Mouse (Mus musculus): Measurements from ENCODE around the gene Hoxb9. TPM values are rescaled to one million over a fixed set of nuclear protein-coding genes. Genes with fewer than 3 reads are reported as not detected.

Hoxb9 gene
- polyA plus RNA-seq, 1 experiment from 2014 or later, result 0.75 TPM

DNA sequence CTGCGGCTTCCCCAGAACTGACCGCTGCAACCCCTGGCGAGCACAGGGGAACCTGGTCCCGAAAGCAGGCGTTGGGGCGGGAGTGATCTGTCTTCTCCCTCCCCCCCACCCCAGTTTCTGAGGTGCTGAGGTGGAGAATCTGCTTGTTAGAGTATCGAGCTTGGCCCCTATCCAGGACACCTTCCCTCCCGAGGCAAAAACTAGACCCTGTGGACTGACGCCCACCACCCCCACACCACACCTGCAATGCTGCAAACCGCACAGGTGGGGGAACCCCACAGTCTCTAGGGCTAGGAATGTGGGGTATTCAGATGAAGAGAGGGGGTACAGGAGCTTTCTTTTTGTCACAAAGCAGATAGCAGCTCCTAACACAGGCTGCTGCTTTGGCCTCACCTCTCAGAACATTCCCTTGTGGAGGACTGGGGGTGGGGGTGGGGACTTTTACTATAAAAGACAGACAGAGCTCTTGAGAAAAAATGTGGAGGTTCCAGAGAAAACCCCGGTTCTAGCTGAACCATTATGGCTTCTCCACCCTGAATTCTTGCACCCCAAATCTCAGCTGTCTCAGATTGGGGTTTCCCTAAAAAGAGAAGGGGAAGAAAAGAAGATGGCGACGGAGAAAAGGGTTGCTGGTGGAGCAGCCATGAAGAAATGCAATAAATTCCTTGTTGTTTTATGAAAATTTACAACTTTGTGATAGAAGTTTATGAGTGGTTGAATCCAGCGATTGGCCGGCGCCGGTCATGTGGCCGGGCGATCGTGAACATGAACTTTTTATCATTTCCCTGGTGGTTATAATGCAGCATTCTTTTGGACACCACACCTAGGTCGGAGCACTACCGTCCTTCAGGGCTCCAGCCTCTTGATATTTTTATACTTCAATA lies 20.7 kb downstream of the Hoxb9 start, which contains the start of gene Hoxb6:
Gene Hoxb6, plus strand, starts transcription at position 796 of the 884 bp plus-strand sequence.
- no peaks in the 10 kb centered on the region for H3K9me3 ChIP-seq
- no peak within 1 kb of the TSS for H3K27ac ChIP-seq
- no peaks in the 10 kb centered on the region for H3K36me3 ChIP-seq
- H3K27me3 ChIP-seq (ENCODE audit: insufficient read depth, poor library complexity, severe bottlenecking), result peaks cover 98% of the 10 kb centered on the region
- H3K4me3 ChIP-seq, result peak within 1 kb of the TSS; percentile 13; the same call in 1 of the 2 replicates
- no peak for DNase-seq (ENCODE audit: low spot score)
- under 1% methylated on average over 22 of the region's 22 CpGs for WGBS
- peaks cover 16% of the 10 kb centered on the region for H3K4me1 ChIP-seq

DNA sequence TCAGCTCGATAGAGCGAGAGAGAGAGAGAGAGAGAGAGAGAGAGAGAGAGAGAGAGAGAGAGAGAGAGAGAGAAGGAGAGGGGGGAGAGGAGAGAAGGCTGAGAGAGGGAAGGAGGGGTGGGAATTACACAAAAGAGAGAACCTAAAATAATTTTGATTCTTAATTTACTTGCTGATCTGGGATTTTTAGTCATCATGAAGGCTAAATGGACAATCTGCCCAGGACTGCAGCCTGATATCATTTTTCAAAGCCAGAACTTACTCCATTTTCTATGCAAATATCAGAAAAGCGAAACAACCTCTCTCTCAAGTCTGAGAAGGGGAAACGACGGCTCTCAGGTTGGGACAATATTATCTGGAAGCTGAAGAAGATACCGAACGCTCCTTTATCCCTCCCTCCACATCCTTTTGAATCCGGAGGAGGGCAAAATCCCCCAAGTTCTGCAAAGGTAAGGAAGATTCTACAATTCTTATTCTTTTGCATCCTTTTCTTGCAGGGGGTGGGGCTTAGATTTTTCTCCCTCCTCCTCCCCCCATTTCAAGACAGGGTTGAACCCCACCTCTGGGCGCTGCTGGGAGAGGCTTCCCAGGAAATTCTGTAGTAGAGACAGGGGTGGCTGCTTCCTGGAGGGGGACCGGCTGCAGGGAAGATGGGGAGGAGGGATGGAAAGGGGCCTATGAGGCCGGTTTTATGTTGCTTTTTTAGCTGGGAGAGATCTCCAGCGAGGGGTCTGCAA lies 21.5 kb downstream of the Hoxb9 start:
- Histone ChIP-seq H3K4me1 (peaks cover 10% of the 10 kb centered on the region), H3K9me3 (no peaks in the 10 kb centered on the region), H3K27ac (no peak overlapping the region), H3K27me3 (ENCODE audit: insufficient read depth, poor library complexity, severe bottlenecking) (peaks cover 98% of the 10 kb centered on the region), H3K36me3 (no peaks in the 10 kb centered on the region), H3K4me3 (no peak overlapping the region)
- no peak for DNase-seq (ENCODE audit: low spot score)
- under 1% methylated on average over 12 of the region's 12 CpGs for WGBS

DNA sequence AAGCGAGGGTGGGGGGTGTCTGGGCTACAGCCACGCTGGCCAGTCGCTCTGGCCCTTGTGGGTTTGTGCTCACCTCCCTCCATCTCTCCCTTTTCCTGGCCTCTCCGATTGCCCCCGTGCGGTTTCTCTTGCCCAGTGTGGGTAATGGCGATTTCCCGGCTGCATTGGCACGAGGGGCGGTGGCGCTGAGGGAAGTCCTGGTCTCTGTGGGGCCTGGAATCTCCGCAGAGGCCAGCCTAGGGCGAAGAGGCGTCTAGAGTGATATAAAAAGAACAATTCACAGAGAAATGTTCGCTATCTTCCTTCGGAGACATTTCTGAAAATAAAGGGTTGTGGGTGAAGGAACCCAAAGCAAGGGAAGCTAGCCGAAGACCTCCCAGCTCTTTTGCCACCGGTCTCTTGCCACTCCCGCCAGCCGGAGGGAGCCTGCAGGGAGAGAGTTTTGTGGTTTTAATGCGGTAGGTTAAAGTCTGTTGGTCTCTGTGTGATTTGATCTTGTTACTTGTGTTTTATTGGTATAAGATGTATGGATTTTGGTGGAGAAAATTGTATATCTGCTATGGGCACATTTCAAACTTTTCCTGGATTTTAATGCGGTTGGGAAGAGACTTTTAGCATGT lies 22.2 kb downstream of the Hoxb9 start:
- 1% methylated on average over 22 of the region's 22 CpGs for WGBS
- H3K9me3 ChIP-seq, result no peaks in the 10 kb centered on the region
- no peak for DNase-seq (ENCODE audit: low spot score)
- no peak overlapping the region for H3K27ac ChIP-seq
- peak overlapping the region; percentile 13; the same call in 1 of the 2 replicates for H3K4me3 ChIP-seq
- no peaks in the 10 kb centered on the region for H3K36me3 ChIP-seq
- peaks cover 98% of the 10 kb centered on the region for H3K27me3 ChIP-seq (ENCODE audit: insufficient read depth, poor library complexity, severe bottlenecking)
- peaks cover 10% of the 10 kb centered on the region for H3K4me1 ChIP-seq

DNA sequence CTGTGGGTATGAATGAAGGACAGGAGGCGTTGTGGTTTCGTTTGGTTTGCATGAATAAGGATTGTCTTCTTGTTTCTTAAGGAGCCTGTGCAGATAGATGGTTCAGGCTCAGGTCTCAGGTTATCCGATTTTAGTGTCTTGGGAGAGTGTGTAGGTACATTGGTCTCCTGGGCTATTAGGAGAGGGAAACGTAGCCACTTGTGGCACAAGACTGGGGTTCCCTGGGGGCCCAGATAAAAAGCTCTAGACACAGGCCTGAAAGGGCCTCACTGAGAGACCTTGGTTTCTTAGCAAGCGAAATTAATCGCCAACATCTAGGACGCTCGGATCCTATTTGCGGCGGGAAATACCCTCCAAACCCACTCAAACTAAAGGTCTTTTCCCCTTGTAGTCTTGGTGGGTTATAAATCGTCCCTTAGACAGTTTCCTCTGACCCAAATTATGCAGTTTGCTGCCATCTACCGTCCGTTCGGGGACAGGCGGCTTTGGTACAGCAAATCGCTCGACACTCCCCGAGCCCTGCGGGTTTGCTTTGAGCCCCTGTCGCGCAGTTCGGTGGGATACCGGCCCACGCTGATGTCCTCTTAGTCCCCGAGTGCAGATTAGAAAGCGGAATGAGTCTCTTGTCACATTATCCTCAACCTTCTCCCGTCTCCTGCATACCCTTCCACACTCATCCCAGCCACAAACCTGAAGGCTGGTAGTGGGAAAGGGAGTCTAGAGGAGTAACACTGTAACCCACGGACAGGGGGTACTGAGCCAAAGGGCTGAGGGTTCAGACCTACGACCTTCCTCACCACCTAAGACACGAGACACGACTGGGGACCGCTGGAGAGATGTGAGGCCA lies 23.2 kb downstream of the Hoxb9 start:
- under 1% methylated on average over 32 of the region's 32 CpGs for WGBS
- H3K9me3 ChIP-seq, result no peaks in the 10 kb centered on the region
- 0 out of 2 replicates have a peak overlapping the region, but pooled peaks have one; percentile 8 for H3K4me3 ChIP-seq
- peak; percentile 85 for DNase-seq (ENCODE audit: low spot score)
- peaks cover 16% of the 10 kb centered on the region for H3K4me1 ChIP-seq
- H3K36me3 ChIP-seq, result no peaks in the 10 kb centered on the region
- H3K27ac ChIP-seq, result no peak overlapping the region
- peaks cover 98% of the 10 kb centered on the region for H3K27me3 ChIP-seq (ENCODE audit: insufficient read depth, poor library complexity, severe bottlenecking)

DNA sequence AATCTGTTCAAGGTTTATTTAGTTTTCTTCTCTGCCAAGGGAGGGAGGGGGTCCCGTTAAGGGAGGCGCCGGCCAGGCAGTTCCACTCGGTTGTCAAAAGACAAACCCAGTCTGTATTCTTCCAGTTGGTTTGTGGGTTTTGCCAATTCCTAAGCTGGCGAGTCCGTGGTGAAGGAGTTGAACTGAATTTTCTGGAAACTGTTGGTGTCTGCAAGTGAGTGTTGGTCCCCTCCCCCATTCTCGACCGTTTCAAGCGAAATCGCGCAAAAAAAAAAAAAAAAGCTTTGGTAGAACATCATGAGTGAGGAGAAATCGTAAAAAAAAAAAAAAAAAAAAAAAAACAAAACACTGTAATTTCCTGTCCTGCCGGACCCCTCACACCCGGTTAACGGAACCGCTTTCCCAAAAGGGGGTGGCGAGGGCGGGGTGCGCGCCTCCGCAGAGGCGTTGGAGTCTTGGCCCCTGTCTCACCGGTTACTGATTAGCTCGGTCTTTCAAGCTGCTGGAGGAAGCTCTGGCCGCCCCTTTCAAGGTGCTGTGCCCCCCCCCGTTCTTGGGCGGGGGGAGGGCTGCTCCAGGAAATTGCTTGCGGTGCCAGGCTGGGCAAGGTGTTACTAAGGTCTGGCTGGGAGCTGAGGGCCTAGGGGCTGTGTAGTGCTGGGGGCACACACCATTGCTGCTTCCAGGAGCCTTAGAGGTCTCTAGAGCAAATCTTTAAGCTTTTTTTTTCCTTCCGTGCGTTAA lies 24.0 kb downstream of the Hoxb9 start:
- Histone ChIP-seq H3K4me1 (peaks cover 21% of the 10 kb centered on the region), H3K9me3 (no peaks in the 10 kb centered on the region), H3K4me3 (0 out of 2 replicates have a peak overlapping the region, but pooled peaks have one; percentile 8), H3K36me3 (no peaks in the 10 kb centered on the region), H3K27me3 (ENCODE audit: insufficient read depth, poor library complexity, severe bottlenecking) (peaks cover 98% of the 10 kb centered on the region), H3K27ac (no peak overlapping the region)
- WGBS, result 1% methylated on average over 30 of the region's 30 CpGs
- DNase-seq (ENCODE audit: low spot score), result no peak

DNA sequence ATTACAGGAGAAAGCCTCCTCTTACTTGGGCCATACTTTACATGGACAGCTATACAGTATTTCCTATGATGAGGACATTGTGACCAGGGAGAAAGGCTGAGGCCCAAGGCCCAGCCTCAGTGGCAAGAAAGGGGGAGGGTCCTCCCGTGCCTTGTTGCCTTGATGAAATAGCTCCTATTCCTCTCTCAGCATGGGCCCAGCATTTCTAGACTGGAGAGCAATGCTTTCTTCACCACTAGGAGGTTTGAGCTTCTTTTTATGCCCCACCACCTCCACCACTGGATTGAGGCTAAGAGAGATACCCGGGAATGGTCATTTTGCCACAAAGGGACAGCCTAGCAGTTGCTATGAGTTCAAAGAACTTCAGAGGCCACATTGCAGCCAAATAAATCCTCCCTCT lies 25.7 kb downstream of the Hoxb9 start:
- no peak for DNase-seq (ENCODE audit: low spot score)
- 2% methylated on average over 2 of the region's 2 CpGs for WGBS
- no peaks in the 10 kb centered on the region for H3K36me3 ChIP-seq
- no peak overlapping the region for H3K4me3 ChIP-seq
- H3K9me3 ChIP-seq, result no peaks in the 10 kb centered on the region
- no peak overlapping the region for H3K27ac ChIP-seq
- H3K27me3 ChIP-seq (ENCODE audit: insufficient read depth, poor library complexity, severe bottlenecking), result peaks cover 100% of the 10 kb centered on the region
- peaks cover 28% of the 10 kb centered on the region for H3K4me1 ChIP-seq

DNA sequence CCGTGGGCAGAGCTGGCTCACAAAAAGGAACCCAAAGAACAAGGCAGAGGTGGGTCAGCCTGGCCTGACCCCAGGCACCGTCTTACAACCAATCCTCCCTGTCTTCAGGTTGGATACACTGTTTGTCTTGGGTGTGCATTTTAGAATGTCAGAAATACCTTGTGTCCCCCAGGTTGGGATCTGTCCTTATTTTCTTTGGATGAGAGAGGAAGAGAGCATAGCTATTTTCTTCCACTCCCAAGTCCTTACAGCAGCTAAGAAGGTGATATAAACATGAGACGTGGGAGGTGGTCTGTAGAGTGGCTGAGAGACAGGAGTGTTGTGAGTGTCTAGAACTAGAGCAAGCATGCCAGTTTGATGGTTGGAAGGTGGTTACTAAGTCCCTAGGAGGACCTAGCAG lies 26.2 kb downstream of the Hoxb9 start:
- H3K27me3 ChIP-seq (ENCODE audit: insufficient read depth, poor library complexity, severe bottlenecking), result peaks cover 100% of the 10 kb centered on the region
- WGBS, result 7% methylated on average over 3 of the region's 3 CpGs
- H3K4me1 ChIP-seq, result peaks cover 28% of the 10 kb centered on the region
- no peaks in the 10 kb centered on the region for H3K36me3 ChIP-seq
- no peak for DNase-seq (ENCODE audit: low spot score)
- no peak overlapping the region for H3K4me3 ChIP-seq
- H3K27ac ChIP-seq, result no peak overlapping the region
- H3K9me3 ChIP-seq, result no peaks in the 10 kb centered on the region

DNA sequence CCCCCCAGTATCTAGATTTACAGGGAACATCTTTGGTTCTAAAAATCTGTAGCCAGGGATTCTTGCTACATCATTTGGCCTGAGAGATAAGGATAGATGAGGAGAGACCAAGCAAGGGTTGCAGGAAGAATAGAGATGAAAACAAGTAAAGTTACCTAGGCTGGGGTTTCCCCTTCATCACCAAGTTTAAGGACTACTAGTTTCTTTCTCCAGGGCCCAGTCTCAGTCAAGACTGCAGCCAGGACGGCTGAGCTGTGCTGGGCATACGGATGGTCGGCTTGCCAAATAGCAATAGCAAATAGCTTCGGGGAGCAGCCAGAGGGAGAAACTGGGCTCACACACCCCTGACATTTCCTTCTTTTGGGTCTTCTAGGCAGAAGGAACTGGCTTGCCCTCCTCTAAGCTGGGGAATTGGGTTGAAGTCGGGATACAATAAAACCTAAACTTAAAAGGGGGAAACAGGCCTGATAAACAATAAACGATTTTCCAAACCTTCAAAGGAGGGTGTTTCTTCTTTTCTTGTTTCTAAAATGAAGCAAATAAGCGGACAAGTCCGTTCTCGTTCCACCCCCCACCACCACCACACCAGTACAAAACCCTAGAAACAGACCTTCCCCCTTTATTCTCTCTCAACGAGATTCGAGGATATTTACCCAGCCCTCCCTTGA lies 26.8 kb downstream of the Hoxb9 start:
- WGBS, result 3% methylated on average over 11 of the region's 11 CpGs
- Histone ChIP-seq H3K4me3 (no peak overlapping the region), H3K4me1 (peaks cover 30% of the 10 kb centered on the region), H3K27me3 (ENCODE audit: insufficient read depth, poor library complexity, severe bottlenecking) (peaks cover 100% of the 10 kb centered on the region), H3K27ac (no peak overlapping the region), H3K9me3 (no peaks in the 10 kb centered on the region), H3K36me3 (no peaks in the 10 kb centered on the region)
- DNase-seq (ENCODE audit: low spot score), result no peak

DNA sequence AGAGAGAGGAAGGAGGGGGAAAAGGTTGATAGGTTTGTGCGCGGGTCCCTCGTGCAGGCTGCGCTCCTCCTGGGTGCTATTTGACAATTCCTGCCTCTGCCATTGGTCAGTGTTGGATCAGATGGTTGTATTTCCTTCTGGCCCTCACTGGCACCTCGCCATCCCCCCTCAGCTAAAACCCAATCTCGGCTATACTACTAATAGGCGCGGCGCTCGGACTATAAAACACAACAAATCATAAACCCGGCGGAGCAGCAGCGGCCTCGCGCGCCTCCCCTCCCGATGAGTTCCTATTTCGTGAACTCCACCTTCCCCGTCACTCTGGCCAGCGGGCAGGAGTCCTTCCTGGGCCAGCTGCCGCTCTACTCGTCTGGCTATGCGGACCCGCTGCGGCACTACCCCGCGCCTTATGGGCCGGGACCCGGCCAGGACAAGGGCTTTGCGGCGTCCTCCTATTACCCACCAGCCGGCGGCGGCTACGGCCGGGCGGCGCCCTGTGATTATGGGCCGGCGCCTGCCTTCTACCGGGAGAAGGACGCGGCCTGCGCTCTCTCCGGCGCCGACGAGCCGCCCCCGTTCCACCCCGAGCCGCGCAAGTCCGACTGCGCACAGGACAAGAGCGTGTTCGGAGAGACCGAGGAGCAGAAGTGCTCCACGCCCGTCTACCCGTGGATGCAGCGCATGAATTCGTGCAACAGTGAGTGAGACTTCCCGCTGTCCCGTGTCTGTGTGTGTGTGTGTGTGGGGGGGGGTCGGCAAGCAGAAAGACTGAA lies 27.8 kb downstream of the Hoxb9 start:
- DNase-seq (ENCODE audit: low spot score), result no peak
- Histone ChIP-seq H3K27me3 (ENCODE audit: insufficient read depth, poor library complexity, severe bottlenecking) (peaks cover 100% of the 10 kb centered on the region), H3K4me1 (peaks cover 36% of the 10 kb centered on the region), H3K4me3 (peak overlapping the region; percentile 52), H3K9me3 (no peaks in the 10 kb centered on the region), H3K27ac (no peak overlapping the region), H3K36me3 (no peaks in the 10 kb centered on the region)
- under 1% methylated on average over 66 of the region's 66 CpGs for WGBS

DNA sequence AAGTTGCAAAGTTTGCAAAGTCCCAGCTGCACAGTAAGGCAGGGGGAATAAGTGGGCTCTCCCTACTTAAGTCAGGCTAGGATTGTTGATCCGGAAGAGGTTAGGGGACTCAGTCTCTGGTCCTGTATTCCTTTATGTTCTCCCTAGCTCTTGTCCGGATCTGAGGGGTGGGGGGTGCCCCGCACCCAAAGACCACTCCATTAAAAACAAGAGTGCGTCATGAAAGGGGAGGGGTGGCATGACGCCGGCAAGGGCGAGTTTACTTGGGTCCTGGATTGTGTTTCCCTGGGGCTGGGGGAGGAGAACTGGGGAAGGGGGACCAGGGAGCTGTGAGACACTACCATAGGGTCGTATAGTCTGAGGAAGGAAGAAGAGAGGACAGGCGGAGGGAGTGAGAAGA lies 28.5 kb downstream of the Hoxb9 start:
- under 1% methylated on average over 9 of the region's 9 CpGs for WGBS
- DNase-seq (ENCODE audit: low spot score), result no peak
- Histone ChIP-seq H3K4me3 (peak overlapping the region; percentile 40), H3K4me1 (peaks cover 36% of the 10 kb centered on the region), H3K36me3 (no peaks in the 10 kb centered on the region), H3K9me3 (no peaks in the 10 kb centered on the region), H3K27me3 (ENCODE audit: insufficient read depth, poor library complexity, severe bottlenecking) (peaks cover 100% of the 10 kb centered on the region), H3K27ac (no peak overlapping the region)

Measured in heart, embryonic 10.5 days (tissue).